Mouse (Mus musculus) limb, embryonic 14.5 days (tissue): ENCODE data around the gene Gm21988. TPM values are rescaled to one million over a fixed set of nuclear protein-coding genes. Genes with fewer than 3 reads are reported as not detected.

Source experiments
- ATAC-seq: fragments of 200-750 bp; cut with Nextera tagmentation; 2 replicates; pipeline ENCODE4 v1.8.0; 2017; ENCODE audit warnings: low read depth, moderate number of reproducible peaks, moderate TSS enrichment; ENCODE audit not compliant: low FRiP score
- DNase-seq: peaks from one replicate; pipeline ENCODE4 v3.0.0-alpha.2; 2015; ENCODE audit warnings: low spot score
- H3K27ac ChIP-seq: fragments of 300-500 bp; sonication (generic); replicated peaks from 2 replicates; pipeline ENCODE4 v1.5.1; 2014; ENCODE audit warnings: low read depth, mild to moderate bottlenecking, low read length, moderate library complexity, mixed read lengths
- H3K27me3 ChIP-seq: fragments of 300-500 bp; sonication (generic); 2 replicates; pipeline ENCODE4 v1.6.1; 2014; ENCODE audit warnings: low read length, mixed read lengths; ENCODE audit not compliant: control insufficient read depth, insufficient read depth
- H3K36me3 ChIP-seq: fragments of 300-500 bp; sonication (generic); 2 replicates; pipeline ENCODE4 v1.6.1; 2014; ENCODE audit warnings: mild to moderate bottlenecking, low read length, moderate library complexity, mixed read lengths; ENCODE audit not compliant: control insufficient read depth, insufficient read depth
- H3K4me1 ChIP-seq: fragments of 300-500 bp; sonication (generic); 2 replicates; pipeline ENCODE4 v1.6.1; 2014; ENCODE audit warnings: antibody characterized with exemption, low read length, mixed read lengths; ENCODE audit not compliant: control insufficient read depth, insufficient read depth
- H3K4me2 ChIP-seq: fragments of 300-500 bp; sonication (generic); replicated peaks from 2 replicates; pipeline ENCODE4 v1.6.1; 2014; ENCODE audit warnings: low read depth, mild to moderate bottlenecking, low read length, moderate library complexity; ENCODE audit not compliant: severe bottlenecking
- H3K4me3 ChIP-seq: fragments of 300-500 bp; sonication (generic); replicated peaks from 2 replicates; pipeline ENCODE4 v1.5.1; 2014; ENCODE audit warnings: low read length
- H3K9ac ChIP-seq: fragments of 300-500 bp; sonication (generic); 2 replicates; pipeline ENCODE4 v1.6.1; 2014; ENCODE audit warnings: mild to moderate bottlenecking, low read depth, low read length, moderate library complexity; ENCODE audit not compliant: severe bottlenecking
- H3K9me3 ChIP-seq: fragments of 300-500 bp; sonication (generic); 2 replicates; pipeline ENCODE4 v1.6.1; 2016; ENCODE audit warnings: low read length; ENCODE audit not compliant: control insufficient read depth
- POLR2A ChIP-seq: fragments of 200-500 bp; IDR thresholded peaks from 2 replicates; pipeline ENCODE4 v1.8.0; 2012; ENCODE audit warnings: inconsistent platforms, mild to moderate bottlenecking, moderate library complexity, borderline replicate concordance; ENCODE audit not compliant: insufficient read depth, insufficient read length; ENCODE audit errors: extremely low read depth
- WGBS: fragments of 180-500 bp; shearing (Covaris S2); extraction: QIAGEN DNeasy Blood & Tissue Kit; methylation state at CpG from one replicate; pipeline ENCODE4 v1.1.7; 2014; 5-methylcytosine and 5-hydroxymethylcytosine counted together
- polyA plus RNA-seq, 2 experiments: library from polyadenylated mRNA; depleted of rRNA in 1 of 2; stranded (reverse) in 1 of 2; unstranded in 1 of 2; fragments of >200 nt; fragmentation: Nextera tagmentation in 1 of 2; extraction: Ambion mirVana in 1 of 2; gene quantifications; 2 replicates each; pipeline versions ENCODE4 v1.2.1 to v1.2.3; 2012 to 2014

Gm21988 gene
- polyA plus RNA-seq, 2 experiments = 12.9 to 15.1 TPM

DNA sequence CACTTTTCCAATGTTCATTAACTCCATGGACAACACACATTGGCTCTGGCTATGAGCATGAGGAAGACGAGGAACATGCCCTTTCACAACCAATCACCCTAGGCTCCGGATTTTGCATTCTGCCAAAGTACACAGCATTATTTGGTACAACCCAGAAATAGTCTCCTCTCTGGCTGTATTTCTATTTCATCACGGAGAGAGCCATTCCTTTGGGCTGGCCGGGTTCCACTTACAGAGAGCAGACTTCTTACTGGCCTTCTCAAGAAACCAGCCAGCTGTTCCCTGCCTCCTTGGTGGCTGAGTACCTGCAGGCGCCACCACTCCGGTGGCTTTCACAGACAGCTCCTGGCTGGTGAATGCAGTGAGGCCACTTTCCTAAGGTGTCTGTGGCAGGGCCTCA is 27.2 kb downstream of the Gm21988 start, which contains the start of gene Slc16a11:
Gene Slc16a11, plus strand, starts transcription at position 330 of the 400 bp plus-strand sequence.
- 50% methylated on average over 6 of the region's 6 CpGs for WGBS
- Histone ChIP-seq H3K4me2 (peak within 1 kb of the TSS; percentile 56; the same call in 1 of the 2 replicates), H3K27me3 (peaks cover 39% of the 10 kb centered on the region), H3K27ac (no peak within 1 kb of the TSS), H3K36me3 (peaks cover 5% of the 10 kb centered on the region), H3K4me1 (peaks cover 12% of the 10 kb centered on the region), H3K9me3 (no peaks in the 10 kb centered on the region), H3K9ac (no peak within 1 kb of the TSS), H3K4me3 (no peak within 1 kb of the TSS)
- ATAC-seq = no peak
- DNase-seq = no peak
- no peak for TF ChIP-seq POLR2A

DNA sequence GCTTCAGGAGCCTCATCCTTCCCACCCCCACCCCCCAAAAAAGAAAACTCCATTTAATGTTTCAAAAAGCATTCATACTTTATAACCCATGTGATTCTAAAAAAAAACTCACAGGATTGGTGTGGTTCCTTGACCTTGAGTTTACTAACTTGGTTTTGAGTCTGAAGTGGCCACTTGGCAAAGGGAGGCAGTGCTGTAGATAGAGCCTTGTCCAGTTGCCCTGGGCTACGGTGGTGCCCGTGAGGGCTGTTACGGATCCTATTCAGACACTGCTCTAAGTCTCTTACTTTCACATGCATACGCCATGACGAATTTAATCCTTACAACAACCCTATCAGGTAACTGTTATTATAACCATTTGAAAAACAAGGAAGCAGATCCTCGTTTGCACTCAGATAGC is 27.7 kb downstream of the Gm21988 start:
- no peaks in the 10 kb centered on the region for H3K9me3 ChIP-seq
- WGBS = 83% methylated on average over 6 of the region's 6 CpGs
- H3K9ac ChIP-seq = no peak overlapping the region
- H3K4me1 ChIP-seq = peaks cover 12% of the 10 kb centered on the region
- H3K36me3 ChIP-seq = peaks cover under 1% of the 10 kb centered on the region; the same call in 1 of the 2 replicates
- TF ChIP-seq POLR2A = no peak
- no peak overlapping the region for H3K4me2 ChIP-seq
- DNase-seq (no peak), ATAC-seq (no peak)
- H3K27me3 ChIP-seq = peaks cover 37% of the 10 kb centered on the region
- H3K27ac ChIP-seq = no peak overlapping the region
- no peak overlapping the region for H3K4me3 ChIP-seq

DNA sequence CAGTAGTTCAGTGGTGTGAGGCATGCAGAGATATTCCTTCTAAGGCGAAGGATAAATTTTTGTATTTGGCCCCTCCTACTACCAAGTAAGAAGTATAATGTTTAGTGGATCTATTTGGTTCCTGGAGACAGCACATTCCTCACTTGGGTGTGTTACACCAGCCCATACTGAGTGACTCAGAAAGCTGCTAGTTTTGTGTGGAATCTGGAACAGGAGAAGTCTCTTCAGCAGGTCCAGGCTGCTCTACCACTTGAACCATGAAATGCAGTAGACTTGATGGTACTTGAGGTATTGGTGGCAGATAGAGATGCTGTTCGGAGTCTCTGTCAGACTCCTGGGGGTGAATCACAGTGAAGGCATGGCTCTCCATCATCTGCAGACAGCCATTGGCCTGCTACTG is 28.9 kb downstream of the Gm21988 start:
- H3K27ac ChIP-seq = no peak overlapping the region
- H3K9ac ChIP-seq = no peak overlapping the region
- H3K27me3 ChIP-seq = peaks cover 26% of the 10 kb centered on the region
- H3K4me3 ChIP-seq = no peak overlapping the region
- WGBS = 83% methylated on average over 2 of the region's 2 CpGs
- ATAC-seq (no peak), DNase-seq (no peak)
- TF ChIP-seq POLR2A = no peak
- peaks cover 12% of the 10 kb centered on the region for H3K4me1 ChIP-seq
- H3K4me2 ChIP-seq = no peak overlapping the region
- H3K9me3 ChIP-seq = no peaks in the 10 kb centered on the region
- no peaks in the 10 kb centered on the region for H3K36me3 ChIP-seq

DNA sequence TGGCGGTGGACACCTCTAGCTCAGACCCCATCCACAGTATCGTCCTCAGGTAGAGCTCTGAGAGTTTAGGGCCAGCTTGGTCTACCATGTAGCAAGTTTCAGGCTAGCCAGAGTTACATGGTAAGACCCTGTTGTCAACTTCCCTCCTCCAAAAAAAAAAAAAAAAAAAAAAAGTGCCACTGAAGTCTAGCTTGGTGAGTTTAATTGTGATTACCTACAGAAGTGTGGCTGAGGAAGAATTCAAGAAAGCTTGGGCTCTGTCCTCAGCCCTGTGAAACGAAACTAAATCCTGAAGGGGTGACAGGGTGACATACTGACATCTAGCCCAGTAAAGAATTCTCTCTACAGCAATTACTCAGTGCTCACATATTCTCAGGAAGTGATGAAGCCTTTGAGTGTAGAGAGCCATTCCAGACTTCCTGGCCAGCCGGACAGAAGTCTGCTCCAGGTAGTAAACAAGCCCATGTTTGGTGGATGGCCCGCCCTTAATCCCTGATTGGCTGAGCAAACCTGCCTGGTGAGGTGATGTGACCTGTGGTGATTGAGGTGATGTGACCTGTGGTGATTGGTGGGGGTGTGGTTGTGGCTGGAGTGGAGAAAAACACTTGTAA is 30.7 kb downstream of the Gm21988 start:
- H3K9me3 ChIP-seq = no peaks in the 10 kb centered on the region
- H3K27ac ChIP-seq = no peak overlapping the region
- peaks cover 3% of the 10 kb centered on the region; the same call in 1 of the 2 replicates for H3K4me1 ChIP-seq
- H3K4me2 ChIP-seq = no peak overlapping the region
- no peak for TF ChIP-seq POLR2A
- H3K9ac ChIP-seq = no peak overlapping the region
- H3K36me3 ChIP-seq = no peaks in the 10 kb centered on the region
- no peak overlapping the region for H3K4me3 ChIP-seq
- H3K27me3 ChIP-seq = peaks cover 8% of the 10 kb centered on the region
- 67% methylated on average over 5 of the region's 5 CpGs for WGBS
- no peak for DNase-seq
- no peak for ATAC-seq

DNA sequence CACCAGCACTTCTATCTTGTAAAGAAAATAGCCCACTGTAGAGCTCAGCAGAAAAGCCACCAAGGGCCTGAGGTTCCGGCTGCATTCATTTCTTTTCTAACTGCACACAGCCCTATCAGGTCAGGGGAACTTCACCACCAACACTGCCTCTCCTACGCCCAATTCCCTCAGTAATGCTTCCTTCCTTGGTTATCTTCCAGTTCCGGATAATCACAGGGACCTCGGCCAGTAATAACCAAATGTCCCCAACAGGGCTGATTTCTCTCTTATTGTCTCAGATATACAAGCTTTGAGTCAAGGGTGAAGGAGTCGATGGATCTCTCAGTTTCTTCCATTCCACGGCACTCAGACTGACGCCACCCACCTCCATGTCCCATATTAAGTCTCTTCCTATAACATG is 32.3 kb downstream of the Gm21988 start:
- WGBS = 83% methylated on average over 7 of the region's 7 CpGs
- DNase-seq = no peak
- no peak overlapping the region for H3K9ac ChIP-seq

DNA sequence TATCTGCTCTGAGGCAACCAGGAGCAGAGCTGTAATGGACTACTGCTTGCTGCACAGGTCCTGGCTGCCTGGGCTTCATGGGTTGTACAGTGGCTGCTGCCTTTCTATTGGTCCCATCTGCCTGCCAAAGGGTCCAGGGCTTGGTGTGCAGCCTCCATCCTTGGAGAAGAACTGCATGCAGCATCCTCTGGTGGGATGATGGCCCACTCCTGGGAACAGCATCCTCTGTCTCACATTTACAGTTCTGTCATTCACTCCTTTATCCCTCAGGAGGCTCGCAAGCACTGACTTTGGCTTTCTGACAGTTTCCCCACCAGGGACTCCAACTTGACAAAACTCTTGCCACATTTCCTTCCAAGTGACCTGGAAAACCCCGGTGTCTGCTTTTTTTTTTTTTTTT is 32.8 kb downstream of the Gm21988 start:
- Histone ChIP-seq H3K4me1 (no peaks in the 10 kb centered on the region), H3K4me3 (no peak overlapping the region), H3K9me3 (no peaks in the 10 kb centered on the region), H3K27me3 (no peaks in the 10 kb centered on the region), H3K4me2 (no peak overlapping the region), H3K27ac (no peak overlapping the region), H3K9ac (no peak overlapping the region), H3K36me3 (no peaks in the 10 kb centered on the region)
- DNase-seq = no peak
- 91% methylated on average over 2 of the region's 2 CpGs for WGBS
- ATAC-seq = no peak
- TF ChIP-seq POLR2A = no peak

More for the DNA sequence above, 32.3 kb downstream of the Gm21988 start:
- Histone ChIP-seq H3K27me3 (no peaks in the 10 kb centered on the region), H3K36me3 (no peaks in the 10 kb centered on the region), H3K27ac (no peak overlapping the region), H3K4me2 (no peak overlapping the region), H3K9me3 (no peaks in the 10 kb centered on the region), H3K4me3 (no peak overlapping the region), H3K4me1 (no peaks in the 10 kb centered on the region)
- TF ChIP-seq POLR2A = no peak
- ATAC-seq = no peak
